Mouse (Mus musculus) ES-CJ7 (cell line): ENCODE measurements around the gene Glis1.
A peak's percentile ranks its signal among the peaks of the same experiment; 100 is the strongest.

Experiments
- DNase-seq: peaks from one replicate; pipeline ENCODE4 v3.0.0; 2011; ENCODE audit warnings: low read depth, low spot score

The Glis1 gene

GRCm38 (mm10) chr4:107434356-107435237 lies at the start of gene Glis1:
Gene Glis1 (plus strand): TSS chr4:107434591.
- DNase-seq = peak; percentile 50

DNA sequence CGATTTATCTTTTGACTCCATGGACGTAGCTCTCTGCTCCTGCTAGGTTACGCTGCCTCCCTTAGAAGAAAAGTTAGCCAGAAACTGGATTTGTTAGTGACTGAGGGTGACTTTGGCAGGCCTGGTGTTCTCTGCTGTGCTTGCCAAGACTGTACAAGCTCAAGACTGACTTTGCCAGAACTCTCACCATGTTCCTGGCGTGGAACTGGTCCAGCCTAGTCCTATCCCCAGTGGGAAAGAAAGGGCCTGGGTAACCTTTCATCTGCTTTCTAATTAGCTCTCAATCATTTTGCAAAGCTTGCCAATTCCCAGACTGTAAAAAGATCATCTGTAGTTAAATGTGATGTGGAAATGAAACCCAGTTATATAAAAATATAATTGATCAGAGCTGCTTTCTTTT lies 47.4 kb upstream of the Glis1 start:
- DNase-seq = no peak

- DNase-seq = no peak
Measured at GRCm38 (mm10) chr4:107387465-107387864, 46.9 kb upstream of the Glis1 start.

DNA sequence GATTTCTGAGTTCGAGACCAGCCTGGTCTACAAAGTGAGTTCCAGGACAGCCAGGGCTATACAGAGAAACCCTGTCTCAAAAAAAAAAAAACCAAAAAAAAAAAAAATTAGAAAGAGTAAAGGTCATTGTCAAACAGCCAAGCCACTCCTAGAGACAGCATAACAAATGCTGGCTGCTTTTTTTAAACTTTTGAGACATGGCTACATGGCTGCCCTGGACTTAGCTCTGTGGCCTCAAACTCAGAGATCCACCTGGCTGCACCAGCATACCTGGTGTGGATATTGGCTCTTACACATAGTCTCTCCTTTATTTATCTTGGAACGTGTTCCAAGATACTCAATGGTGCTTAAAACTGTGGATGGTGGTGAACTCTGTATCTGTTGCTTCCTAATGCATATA lies 46.1 kb upstream of the Glis1 start:
- DNase-seq = no peak

- no peak for DNase-seq
Measured at GRCm38 (mm10) chr4:107389345-107389744, 45.0 kb upstream of the Glis1 start.

GRCm38 (mm10) chr4:107393771-107394170 lies 40.6 kb upstream of the Glis1 start:
- no peak for DNase-seq

GRCm38 (mm10) chr4:107420202-107420601 lies 14.2 kb upstream of the Glis1 start:
- DNase-seq = no peak

DNA sequence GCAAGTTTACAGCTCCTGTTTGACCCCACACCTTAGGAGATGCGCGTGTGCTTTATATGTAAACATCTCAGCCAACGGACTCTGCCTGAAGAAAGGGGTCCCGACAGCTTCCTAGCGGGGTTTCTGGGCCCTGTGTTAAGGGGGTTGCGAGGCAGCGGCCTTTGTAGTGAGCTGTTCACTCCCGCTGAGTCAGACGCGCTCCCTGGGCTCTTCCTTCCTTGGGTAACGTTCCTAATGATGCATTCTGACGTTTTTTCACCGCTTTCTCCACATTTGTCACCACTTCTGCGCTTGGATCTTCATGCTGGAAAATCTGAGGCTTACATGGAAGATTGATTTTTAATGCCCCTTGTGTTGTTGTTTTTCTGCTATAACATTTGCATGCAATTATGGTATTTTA lies 12.7 kb upstream of the Glis1 start:
- no peak for DNase-seq

- DNase-seq = peak; percentile 30
Measured at GRCm38 (mm10) chr4:107422176-107422575, 12.2 kb upstream of the Glis1 start.

- DNase-seq = no peak
Measured at GRCm38 (mm10) chr4:107425616-107426015, 8.8 kb upstream of the Glis1 start.

GRCm38 (mm10) chr4:107426631-107427030 lies 7.8 kb upstream of the Glis1 start:
- no peak for DNase-seq

GRCm38 (mm10) chr4:107432717-107433116 lies 1.7 kb upstream of the Glis1 start:
- no peak for DNase-seq

DNA sequence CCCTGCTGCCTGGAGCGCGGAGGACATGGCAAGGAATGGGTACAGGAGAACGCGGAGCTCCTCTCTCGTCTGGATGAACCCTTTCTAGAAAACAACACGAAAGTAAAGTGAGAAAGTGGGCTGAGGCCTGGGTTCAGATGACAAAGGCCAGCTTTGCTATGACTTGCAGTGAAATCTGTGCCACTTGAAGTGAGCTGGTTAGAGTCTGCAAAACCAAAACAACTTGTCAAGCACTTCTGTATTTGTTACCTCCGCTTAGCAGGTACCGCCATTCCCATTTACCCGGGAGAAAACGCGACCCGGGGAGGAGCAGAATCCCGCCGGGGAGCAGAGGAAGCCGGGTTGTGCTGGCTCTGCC lies 414 bp upstream of the Glis1 start:
- no peak for DNase-seq

- no peak for DNase-seq
Measured at GRCm38 (mm10) chr4:107435238-107435946, 1.0 kb downstream of the Glis1 start.

- no peak for DNase-seq
Measured at GRCm38 (mm10) chr4:107436476-107436875, 2.1 kb downstream of the Glis1 start.

GRCm38 (mm10) chr4:107438741-107439140 lies 4.3 kb downstream of the Glis1 start:
- DNase-seq = no peak

DNA sequence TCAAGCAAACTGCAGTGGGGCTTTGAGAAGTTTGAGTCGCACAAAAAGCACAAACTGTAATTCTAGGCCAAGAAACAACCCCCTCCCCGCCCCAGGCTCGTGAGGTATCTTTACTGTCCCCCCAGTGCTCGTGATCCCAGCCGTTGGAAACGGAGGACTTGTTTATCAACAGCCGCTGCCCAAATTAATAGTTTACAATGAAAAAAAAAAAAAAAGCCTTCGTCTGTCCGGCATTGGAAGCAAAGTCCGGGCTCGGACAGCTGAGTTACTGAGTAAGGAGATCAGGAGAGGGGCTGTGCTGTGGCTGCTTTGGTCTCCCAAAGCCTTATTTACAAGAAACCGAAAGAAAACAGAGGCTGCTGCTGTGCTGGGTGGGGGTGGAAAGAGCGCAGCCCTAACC lies 5.9 kb downstream of the Glis1 start:
- no peak for DNase-seq

DNA sequence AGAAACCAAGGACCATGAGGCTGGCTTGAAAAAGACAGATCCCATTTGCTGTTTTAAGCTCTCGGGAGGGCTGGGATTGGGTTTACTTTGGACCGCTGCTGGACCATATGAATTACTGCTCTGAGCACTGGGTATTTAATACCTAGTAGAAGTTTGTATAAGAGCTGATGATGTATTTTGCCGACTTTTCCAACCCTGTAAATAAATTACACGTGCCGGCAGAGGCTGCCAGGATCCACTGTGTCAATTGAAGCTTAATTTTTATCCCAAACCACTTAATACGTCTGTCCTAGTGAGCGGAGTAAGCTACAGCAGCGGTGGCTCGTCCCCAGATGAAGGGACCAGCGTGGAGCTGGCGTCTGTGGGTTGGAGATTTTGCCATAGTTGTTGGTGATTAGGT lies 7.9 kb downstream of the Glis1 start:
- DNase-seq = no peak

GRCm38 (mm10) chr4:107442891-107443483 lies 8.6 kb downstream of the Glis1 start:
- no peak for DNase-seq

DNA sequence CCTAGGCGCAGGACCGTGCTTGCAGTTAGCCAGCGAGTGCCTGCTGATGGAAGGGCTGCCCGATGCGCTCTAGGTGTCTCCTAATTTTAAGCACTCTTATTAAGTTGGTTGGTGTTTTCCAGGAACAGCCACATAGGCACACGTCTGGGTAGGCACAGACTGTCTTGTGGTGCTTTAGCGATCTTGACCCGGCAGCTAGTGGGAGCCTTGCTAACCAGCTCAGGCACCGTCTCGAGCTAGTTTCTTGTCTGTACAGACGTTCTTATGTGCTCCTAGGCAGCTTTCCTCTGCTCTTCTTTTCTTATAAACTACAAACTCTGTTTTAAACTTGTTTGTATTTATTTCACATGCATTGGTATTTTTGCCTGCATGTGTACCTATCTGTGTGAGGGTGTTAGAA lies 9.2 kb downstream of the Glis1 start:
- no peak for DNase-seq

DNA sequence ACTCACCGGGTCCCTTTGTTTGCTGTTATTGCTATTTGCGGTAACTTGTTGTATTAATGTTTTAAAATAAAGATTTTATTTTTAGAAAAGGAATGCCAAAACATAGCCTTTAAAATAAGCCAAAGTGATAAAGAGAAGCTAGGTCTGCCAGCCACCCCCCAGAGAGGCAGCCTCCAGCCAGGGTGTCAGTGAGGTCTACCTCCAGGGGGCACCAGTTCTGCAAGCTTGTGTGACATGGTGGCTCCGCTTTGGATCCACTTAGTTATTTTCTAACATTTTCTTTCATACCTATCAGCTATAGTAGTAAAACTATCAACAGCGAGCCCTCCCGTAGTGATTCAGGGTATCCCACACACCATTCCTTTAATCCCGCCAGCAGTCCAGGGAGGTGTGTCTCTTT lies 14.1 kb downstream of the Glis1 start:
- DNase-seq = no peak

- no peak for DNase-seq
Measured at GRCm38 (mm10) chr4:107449519-107449918, 15.1 kb downstream of the Glis1 start.
